In the genomic region with DNA sequence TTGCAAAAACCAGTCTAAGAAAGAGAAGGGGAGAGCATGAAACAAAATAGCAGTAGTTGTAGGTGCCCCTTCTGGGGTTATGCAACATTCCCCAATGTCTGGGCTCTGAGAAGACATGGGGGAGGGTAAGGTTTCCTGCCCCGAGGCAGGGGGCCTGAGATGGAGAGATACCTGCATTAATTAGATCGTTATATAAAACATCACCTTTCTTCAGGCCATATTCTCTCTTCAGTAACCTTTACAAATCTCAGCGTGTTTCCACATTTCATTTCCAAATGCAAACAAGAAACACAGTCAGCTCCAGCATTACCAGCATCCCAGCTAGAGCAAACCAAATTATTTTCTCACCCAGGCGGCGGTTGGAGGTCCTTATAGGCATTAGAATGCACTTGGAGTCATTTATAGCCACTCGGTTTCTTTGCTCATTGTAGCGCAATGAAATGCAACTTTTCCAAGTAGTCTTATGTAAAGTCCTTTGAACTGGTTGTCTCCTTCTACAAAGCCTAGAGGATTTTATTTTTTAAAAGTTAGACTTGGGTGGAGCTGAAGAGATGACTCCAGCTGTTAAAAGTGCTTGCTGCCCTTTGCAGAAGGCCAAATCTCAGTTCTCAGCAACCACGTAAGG, we compare ENCODE assay signal across 9 mouse cellular contexts.
A peak's percentile ranks its signal among the peaks of the same experiment; 100 is the strongest.
DNase-seq lines count a peak whose midpoint lies in the region; ATAC-seq lines count a peak whose summit lies in the region.
"Had no signal": no experiment of that assay in that cellular context is flagged by ENCODE, and none has a peak within 500 bp of the region (broad histone marks: within the 10 kb centered on the region; RNA-seq: fewer than 3 reads in every experiment).

No protein-coding gene starts in this region.

- peaks cover 10% of the 10 kb centered on the region; the same call in 1 of the 2 replicates for H3K4me1 ChIP-seq in heart, embryonic 10.5 days
- H3K4me1 ChIP-seq in midbrain, embryonic 15.5 days: peaks cover 26% of the 10 kb centered on the region
- H3K4me1 ChIP-seq in midbrain, embryonic 10.5 days: peaks cover 44% of the 10 kb centered on the region
- peaks cover 14% of the 10 kb centered on the region for H3K4me1 ChIP-seq in kidney, embryonic 16.5 days (ENCODE audit: insufficient read depth, low read length)

- ATAC-seq in midbrain, embryonic 15.5 days (replicated peaks): no peak
- no peak for ATAC-seq in kidney, embryonic 16.5 days (ENCODE audit: low FRiP score, low TSS enrichment)
- no peak for ATAC-seq in frontal cortex, adult (ENCODE audit: low TSS enrichment)

- peak; percentile 4 to 29 for DNase-seq in heart, adult 18-20 months
- no peak for DNase-seq in heart, embryonic 10.5 days (ENCODE audit: low spot score)
- no peak for DNase-seq in midbrain, embryonic 10.5 days (ENCODE audit: low spot score)
- DNase-seq in frontal cortex, adult 2 months (ENCODE audit: extremely low spot score in 1 of 2, low spot score in 1 of 2): no peak
- DNase-seq: lung, postnatal 4 days; thymus, adult 2 months had no signal

- H3K27me3 ChIP-seq in heart, embryonic 10.5 days (ENCODE audit: insufficient read depth, poor library complexity, severe bottlenecking): no peaks in the 10 kb centered on the region
- H3K27me3 ChIP-seq in midbrain, embryonic 15.5 days (replicated peaks): no peaks in the 10 kb centered on the region
- H3K27me3 ChIP-seq in midbrain, embryonic 10.5 days (ENCODE audit: low read depth, poor library complexity, severe bottlenecking): peaks cover 38% of the 10 kb centered on the region
- H3K27me3 ChIP-seq in kidney, embryonic 16.5 days (ENCODE audit: insufficient read depth, low read length): no peaks in the 10 kb centered on the region

- no peak overlapping the region for H3K27ac ChIP-seq in heart, embryonic 10.5 days
- H3K27ac ChIP-seq in midbrain, embryonic 15.5 days: peak overlapping the region; percentile 53; the same call in 1 of the 2 replicates
- H3K27ac ChIP-seq in midbrain, embryonic 10.5 days (replicated peaks): no peak overlapping the region
- H3K27ac ChIP-seq in kidney, embryonic 16.5 days (ENCODE audit: low read length): peak overlapping the region; percentile 65

- H3K9ac ChIP-seq in midbrain, embryonic 15.5 days: no peak overlapping the region
- H3K9ac ChIP-seq in kidney, embryonic 16.5 days (replicated peaks; ENCODE audit: low read length): no peak overlapping the region

- WGBS in heart, embryonic 10.5 days: 41% methylated on average over 8 of the region's 8 CpGs
- WGBS in midbrain, embryonic 15.5 days: 25% methylated on average over 8 of the region's 8 CpGs
- WGBS in midbrain, embryonic 10.5 days: 33% methylated on average over 8 of the region's 8 CpGs
- WGBS in kidney, embryonic 16.5 days: 52% methylated on average over 8 of the region's 8 CpGs

- no peaks in the 10 kb centered on the region for H3K9me3 ChIP-seq in heart, embryonic 10.5 days
- no peaks in the 10 kb centered on the region for H3K9me3 ChIP-seq in midbrain, embryonic 15.5 days
- H3K9me3 ChIP-seq in midbrain, embryonic 10.5 days (replicated peaks): no peaks in the 10 kb centered on the region
- H3K9me3 ChIP-seq in kidney, embryonic 16.5 days (ENCODE audit: low read length): no peaks in the 10 kb centered on the region

- no peak overlapping the region for H3K4me2 ChIP-seq in midbrain, embryonic 15.5 days
- no peak overlapping the region for H3K4me2 ChIP-seq in kidney, embryonic 16.5 days (replicated peaks; ENCODE audit: low read depth, low read length)

- no peak overlapping the region for H3K4me3 ChIP-seq in heart, embryonic 10.5 days
- no peak overlapping the region for H3K4me3 ChIP-seq in midbrain, embryonic 15.5 days
- no peak overlapping the region for H3K4me3 ChIP-seq in midbrain, embryonic 10.5 days
- no peak overlapping the region for H3K4me3 ChIP-seq in kidney, embryonic 16.5 days (ENCODE audit: low read length)

- H3K36me3 ChIP-seq in heart, embryonic 10.5 days: no peaks in the 10 kb centered on the region
- no peaks in the 10 kb centered on the region for H3K36me3 ChIP-seq in midbrain, embryonic 15.5 days (replicated peaks)
- no peaks in the 10 kb centered on the region for H3K36me3 ChIP-seq in midbrain, embryonic 10.5 days
- H3K36me3 ChIP-seq in kidney, embryonic 16.5 days (ENCODE audit: insufficient read depth, low read length): no peaks in the 10 kb centered on the region

Comparison
In these comparisons a context has a peak if more than half of its experiments do, and no peak if none do; other contexts are left out.
1. DNase-seq: peak in heart, adult 18-20 months (2 of 2); none in heart, embryonic 10.5 days (single experiment), midbrain, embryonic 10.5 days (single experiment) and frontal cortex, adult 2 months (0 of 2).
2. H3K27ac ChIP-seq: peak in midbrain, embryonic 15.5 days (single experiment) and kidney, embryonic 16.5 days (single experiment); none in heart, embryonic 10.5 days (single experiment) and midbrain, embryonic 10.5 days (single experiment).